Mouse (Mus musculus) stomach, postnatal 0 days (tissue): ENCODE results near the gene Sipa1l1. TPM values are rescaled to one million over a fixed set of nuclear protein-coding genes. Genes with fewer than 3 reads are reported as not detected.

Source experiments
- ATAC-seq: fragments of 200-750 bp; cut with Nextera tagmentation; 2 replicates; pipeline ENCODE4 v1.8.0; 2017; ENCODE audit not compliant: low FRiP score, low TSS enrichment
- DNase-seq: peaks from one replicate; pipeline ENCODE4 v3.0.0-alpha.2; 2016; ENCODE audit warnings: low spot score
- H3K27ac ChIP-seq: fragments of 300-500 bp; sonication (generic); replicated peaks from 2 replicates; pipeline ENCODE4 v1.5.1; 2014; ENCODE audit warnings: mild to moderate bottlenecking, control low read depth
- H3K27me3 ChIP-seq: fragments of 300-500 bp; sonication (generic); 2 replicates; pipeline ENCODE4 v1.6.1; 2014; ENCODE audit warnings: low read length; ENCODE audit not compliant: control insufficient read depth, insufficient read depth
- H3K36me3 ChIP-seq: fragments of 300-500 bp; sonication (generic); 2 replicates; pipeline ENCODE4 v1.6.1; 2014; ENCODE audit warnings: low read length, mixed read lengths; ENCODE audit not compliant: control insufficient read depth, insufficient read depth
- H3K4me1 ChIP-seq: fragments of 300-500 bp; sonication (generic); replicated peaks from 2 replicates; pipeline ENCODE4 v1.6.1; 2014; ENCODE audit warnings: antibody characterized with exemption; ENCODE audit not compliant: control insufficient read depth, insufficient read depth
- H3K4me2 ChIP-seq: fragments of 300-500 bp; sonication (generic); replicated peaks from 2 replicates; pipeline ENCODE4 v1.6.1; 2014; ENCODE audit warnings: low read depth, mild to moderate bottlenecking, control low read depth, moderate library complexity
- H3K4me3 ChIP-seq: fragments of 300-500 bp; sonication (generic); 2 replicates; pipeline ENCODE4 v1.5.1; 2014; ENCODE audit warnings: low read depth, low read length, control low read depth
- H3K9ac ChIP-seq: fragments of 300-500 bp; sonication (generic); 2 replicates; pipeline ENCODE4 v1.6.1; 2014; ENCODE audit warnings: mild to moderate bottlenecking, low read length, control low read depth, mixed read lengths
- H3K9me3 ChIP-seq: fragments of 300-500 bp; sonication (generic); 2 replicates; pipeline ENCODE4 v1.6.1; 2016; ENCODE audit warnings: low read length; ENCODE audit not compliant: control insufficient read depth
- CTCF ChIP-seq: IDR thresholded peaks from 2 replicates; pipeline ENCODE4 v1.5.1; 2016; ENCODE audit warnings: antibody characterized with exemption, low read depth, mild to moderate bottlenecking, moderate library complexity
- EP300 ChIP-seq: optimal IDR thresholded peaks from 2 replicates; pipeline ENCODE3; 2016; ENCODE audit warnings: antibody characterized with exemption
- WGBS: fragments of 180-500 bp; shearing (Covaris S2); extraction: QIAGEN DNeasy Blood & Tissue Kit; methylation state at CpG from one replicate; pipeline ENCODE4 v1.1.7; 2014; 5-methylcytosine and 5-hydroxymethylcytosine counted together
- polyA plus RNA-seq: library from polyadenylated mRNA; unstranded; fragments of >200 nt; fragmentation: Nextera tagmentation; extraction: Ambion mirVana; gene quantifications from 2 replicates; pipeline ENCODE4 v1.2.1, GENCODE M21; 2015

The Sipa1l1 gene
- polyA plus RNA-seq, 1 experiment from 2014 or later, result 9.2 TPM

- Histone ChIP-seq H3K4me2 (no peak overlapping the region), H3K27me3 (no peaks in the 10 kb centered on the region), H3K36me3 (no peaks in the 10 kb centered on the region), H3K9me3 (no peaks in the 10 kb centered on the region), H3K4me1 (no peaks in the 10 kb centered on the region), H3K27ac (no peak overlapping the region), H3K4me3 (no peak overlapping the region), H3K9ac (no peak overlapping the region)
- DNase-seq (no peak), ATAC-seq (no peak)
- TF ChIP-seq CTCF (no peak), EP300 (no peak)
- WGBS, result 84% methylated on average over 3 of the region's 3 CpGs
Measured at GRCm38 (mm10) chr12:82143371-82143770, 25.7 kb upstream of the Sipa1l1 start.

- peak; percentile 92 for ATAC-seq
- Histone ChIP-seq H3K4me1 (no peaks in the 10 kb centered on the region), H3K9ac (no peak overlapping the region), H3K4me3 (no peak overlapping the region), H3K27ac (no peak overlapping the region), H3K36me3 (no peaks in the 10 kb centered on the region), H3K9me3 (no peaks in the 10 kb centered on the region), H3K27me3 (no peaks in the 10 kb centered on the region), H3K4me2 (no peak overlapping the region)
- TF ChIP-seq EP300 (no peak), CTCF (no peak)
- DNase-seq, result peak; percentile 52
Measured at GRCm38 (mm10) chr12:82145173-82145572, 23.9 kb upstream of the Sipa1l1 start.

- no peaks in the 10 kb centered on the region for H3K27me3 ChIP-seq
- WGBS, result 68% methylated on average over 12 of the region's 12 CpGs
- TF ChIP-seq CTCF (no peak), EP300 (no peak)
Measured at GRCm38 (mm10) chr12:82147021-82147693, 22.0 kb upstream of the Sipa1l1 start.

GRCm38 (mm10) chr12:82148328-82148930, 20.7 kb upstream of the Sipa1l1 start:
- ATAC-seq, result no peak
- no peaks in the 10 kb centered on the region for H3K9me3 ChIP-seq

More at GRCm38 (mm10) chr12:82147021-82147693, 22.0 kb upstream of the Sipa1l1 start:
- DNase-seq (no peak), ATAC-seq (no peak)
- no peak overlapping the region for H3K9ac ChIP-seq
- no peaks in the 10 kb centered on the region for H3K36me3 ChIP-seq
- no peak overlapping the region for H3K4me3 ChIP-seq
- no peak overlapping the region for H3K4me2 ChIP-seq
- no peaks in the 10 kb centered on the region for H3K9me3 ChIP-seq
- no peaks in the 10 kb centered on the region for H3K4me1 ChIP-seq
- H3K27ac ChIP-seq, result no peak overlapping the region

GRCm38 (mm10) chr12:82151019-82151418, 18.1 kb upstream of the Sipa1l1 start:
- WGBS, result 58% methylated on average over 2 of the region's 2 CpGs
- TF ChIP-seq CTCF, result no peak
- TF ChIP-seq EP300, result no peak
- Histone ChIP-seq H3K27me3 (no peaks in the 10 kb centered on the region), H3K9ac (no peak overlapping the region), H3K9me3 (no peaks in the 10 kb centered on the region), H3K36me3 (no peaks in the 10 kb centered on the region), H3K4me3 (no peak overlapping the region), H3K4me2 (no peak overlapping the region), H3K4me1 (no peaks in the 10 kb centered on the region), H3K27ac (no peak overlapping the region)
- DNase-seq, result no peak
- ATAC-seq, result no peak

More at GRCm38 (mm10) chr12:82148328-82148930, 20.7 kb upstream of the Sipa1l1 start:
- Histone ChIP-seq H3K36me3 (no peaks in the 10 kb centered on the region), H3K27ac (no peak overlapping the region), H3K27me3 (no peaks in the 10 kb centered on the region), H3K9ac (no peak overlapping the region), H3K4me3 (no peak overlapping the region), H3K4me2 (no peak overlapping the region), H3K4me1 (no peaks in the 10 kb centered on the region)
- DNase-seq, result no peak
- TF ChIP-seq CTCF, result no peak
- TF ChIP-seq EP300, result no peak
- WGBS, result 76% methylated on average over 8 of the region's 8 CpGs

- TF ChIP-seq CTCF (no peak), EP300 (no peak)
- ATAC-seq, result no peak
- Histone ChIP-seq H3K4me1 (no peaks in the 10 kb centered on the region), H3K4me3 (no peak overlapping the region), H3K27me3 (no peaks in the 10 kb centered on the region), H3K9me3 (no peaks in the 10 kb centered on the region), H3K36me3 (no peaks in the 10 kb centered on the region), H3K9ac (no peak overlapping the region), H3K4me2 (no peak overlapping the region), H3K27ac (no peak overlapping the region)
- no peak for DNase-seq
- 82% methylated on average over 4 of the region's 4 CpGs for WGBS
Measured at GRCm38 (mm10) chr12:82154527-82154926, 14.6 kb upstream of the Sipa1l1 start.
